Mouse (Mus musculus): ENCODE results near the gene Anxa5. TPM values are rescaled to one million over a fixed set of nuclear protein-coding genes. Genes with fewer than 3 reads are reported as not detected.

Gene Anxa5
- total and polyA plus RNA-seq, 3 experiments = 30.8 to 47.1 (median 43.4) TPM

GRCm38 (mm10) chr3:36511491-36511890 is 35.8 kb upstream of the Anxa5 start:
- no peak for TF ChIP-seq KAT2A (IDR thresholded peaks at IDR 0.05; ENCODE audit: insufficient replicate concordance, low read length)
- no peak for TF ChIP-seq SMC3 (IDR thresholded peaks at IDR 0.05; ENCODE audit: low read depth, low read length)
- no peak for TF ChIP-seq HCFC1 (IDR thresholded peaks at IDR 0.05; ENCODE audit: low read depth, low read length)
- no peak for TF ChIP-seq EP300 (IDR thresholded peaks at IDR 0.05; ENCODE audit: low read length)
- TF ChIP-seq RAD21 (IDR thresholded peaks at IDR 0.05; ENCODE audit: low read depth, low read length) = no peak
- no peak for TF ChIP-seq POLR2AphosphoS2 (IDR thresholded peaks at IDR 0.05; ENCODE audit: low read depth, low read length)
- no peak for TF ChIP-seq ZMIZ1 (IDR thresholded peaks at IDR 0.05; ENCODE audit: low read depth, low read length)
- TF ChIP-seq ETS1 (conservative IDR thresholded peaks at IDR 0.05; ENCODE audit: low read depth, low read length) = no peak
- TF ChIP-seq RCOR1 (conservative IDR thresholded peaks at IDR 0.05; ENCODE audit: low read depth, low read length) = no peak
- no peak for TF ChIP-seq BHLHE40 (IDR thresholded peaks at IDR 0.05; ENCODE audit: low read depth, low read length)
- TF ChIP-seq ELF1 (IDR thresholded peaks at IDR 0.05; ENCODE audit: low read depth, low read length) = no peak
- TF ChIP-seq MAZ (IDR thresholded peaks at IDR 0.05; ENCODE audit: low read depth, low read length) = no peak
- TF ChIP-seq PAX5 (IDR thresholded peaks at IDR 0.05; ENCODE audit: low read length) = no peak
- TF ChIP-seq CHD1 (IDR thresholded peaks at IDR 0.05; ENCODE audit: low read depth, low read length) = no peak
- no peak for TF ChIP-seq NRF1 (IDR thresholded peaks at IDR 0.05; ENCODE audit: low read depth, low read length)
- TF ChIP-seq MAFK (IDR thresholded peaks at IDR 0.05; ENCODE audit: insufficient replicate concordance, low read length) = no peak
- TF ChIP-seq UBTF (IDR thresholded peaks at IDR 0.05; ENCODE audit: low read depth, low read length) = no peak
- H3K79me2 ChIP-seq (replicated peaks; ENCODE audit: control insufficient read depth, extremely low read depth, insufficient read depth, poor library complexity, severe bottlenecking) = no peaks in the 10 kb centered on the region
- H3K9me3 ChIP-seq (replicated peaks; ENCODE audit: low read length) = no peaks in the 10 kb centered on the region
- H3K4me1 ChIP-seq (ENCODE audit: control insufficient read depth in 1 of 2, insufficient read depth in 2 of 2) = no peaks in the 10 kb centered on the region
- no peak overlapping the region for H3K27ac ChIP-seq (ENCODE audit: insufficient read depth, low read depth)
- in situ Hi-C loops (cut with MboI; ENCODE audit: low pct_ligation_motif_present, low pct_unique_long_range_greater_than_20kb, low sequenced_read_pairs) (no loop called here), dilution Hi-C loops (cut with MboI; ENCODE audit: extremely low pct_ligation_motif_present, extremely low pct_unique_long_range_greater_than_20kb, low sequenced_read_pairs) (no loop called here)
- no peaks in the 10 kb centered on the region for H3K36me3 ChIP-seq (replicated peaks in 1 of 2; ENCODE audit: control insufficient read depth in 1 of 2, insufficient read depth in 1 of 2, low read length in 1 of 2)
- DNase-seq (ENCODE audit: extremely low read depth) = no peak
- no peak overlapping the region for H3K9ac ChIP-seq (ENCODE audit: insufficient read depth, low read depth)
- no peak overlapping the region for H3K4me3 ChIP-seq (replicated peaks in 1 of 3; ENCODE audit: low read depth in 2 of 3, low read length in 2 of 3, poor library complexity in 1 of 3)
- no peaks in the 10 kb centered on the region for H3K27me3 ChIP-seq (replicated peaks)
- H3K4me2 ChIP-seq (ENCODE audit: insufficient read depth, low read depth, poor library complexity, severe bottlenecking) = no peak overlapping the region

DNA sequence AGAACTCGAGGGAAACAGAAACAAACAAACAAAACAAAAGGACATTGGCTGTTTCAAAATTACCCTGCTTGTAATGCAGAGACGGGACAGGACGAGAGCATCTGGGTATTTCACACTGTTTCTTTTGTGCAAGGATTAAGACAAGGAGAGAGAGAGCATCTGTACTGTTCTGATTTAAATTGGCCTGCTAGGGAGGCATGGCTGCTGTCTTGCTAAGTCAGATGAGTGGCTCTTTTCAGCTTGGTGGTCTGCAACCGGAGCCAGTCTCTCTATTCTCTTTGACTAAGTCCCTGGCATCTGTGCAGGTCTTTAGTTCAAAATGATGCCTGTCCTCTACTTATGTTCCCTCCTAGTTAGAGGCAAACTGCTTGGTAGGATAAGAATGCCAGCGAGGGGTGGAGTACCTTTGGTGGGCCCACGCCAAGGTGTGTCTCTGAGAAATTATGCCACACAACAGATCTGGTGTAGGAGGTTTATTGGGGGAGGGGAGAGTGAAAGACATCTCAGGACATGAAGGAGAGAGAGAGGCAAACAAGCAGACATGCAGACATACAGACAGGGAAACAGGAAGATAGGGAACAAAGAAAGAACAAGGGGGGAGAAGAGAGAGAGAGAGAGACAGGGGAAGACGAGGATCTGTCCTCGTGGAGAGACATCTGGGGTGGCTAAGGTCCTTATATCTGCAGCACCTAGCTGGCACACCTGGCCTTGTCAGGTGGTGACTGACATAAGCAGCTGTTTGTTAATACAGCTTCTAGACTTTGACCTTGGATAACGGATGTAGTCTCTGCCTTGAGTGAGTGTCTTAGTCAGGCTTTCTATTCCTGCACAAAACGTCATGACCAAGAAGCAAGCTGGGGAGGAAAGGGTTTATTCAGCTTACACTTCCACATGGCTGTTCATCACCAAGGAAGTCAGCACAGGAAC is 30.4 kb upstream of the Anxa5 start:
- no peak for DNase-seq (ENCODE audit: extremely low read depth)
- in situ Hi-C loops (cut with MboI; ENCODE audit: low pct_ligation_motif_present, low pct_unique_long_range_greater_than_20kb, low sequenced_read_pairs) = no loop called here
- H3K27me3 ChIP-seq (replicated peaks) = no peaks in the 10 kb centered on the region

More for the DNA sequence above, 30.4 kb upstream of the Anxa5 start:
- H3K9ac ChIP-seq (ENCODE audit: insufficient read depth, low read depth) = no peak overlapping the region
- no peak for TF ChIP-seq MEF2A (IDR thresholded peaks at IDR 0.05; ENCODE audit: borderline replicate concordance, low read depth, low read length)
- TF ChIP-seq HCFC1 (IDR thresholded peaks at IDR 0.05; ENCODE audit: low read depth, low read length) = no peak
- TF ChIP-seq KAT2A (IDR thresholded peaks at IDR 0.05; ENCODE audit: insufficient replicate concordance, low read length) = no peak
- TF ChIP-seq TCF12 (IDR thresholded peaks at IDR 0.05; ENCODE audit: low read depth, low read length) = no peak
- TF ChIP-seq IRF4 (IDR thresholded peaks at IDR 0.05; ENCODE audit: low read depth, low read length) = no peak
- TF ChIP-seq USF2 (conservative IDR thresholded peaks at IDR 0.05; ENCODE audit: low read depth, low read length) = no peak
- TF ChIP-seq PAX5 (IDR thresholded peaks at IDR 0.05; ENCODE audit: low read length) = no peak
- TF ChIP-seq POLR2AphosphoS2 (IDR thresholded peaks at IDR 0.05; ENCODE audit: low read depth, low read length) = no peak
- no peak for TF ChIP-seq ETS1 (conservative IDR thresholded peaks at IDR 0.05; ENCODE audit: low read depth, low read length)
- no peak for TF ChIP-seq SMC3 (IDR thresholded peaks at IDR 0.05; ENCODE audit: low read depth, low read length)
- no peak overlapping the region for H3K4me3 ChIP-seq (replicated peaks in 1 of 3; ENCODE audit: low read depth in 2 of 3, low read length in 2 of 3, poor library complexity in 1 of 3)
- no peak overlapping the region for H3K27ac ChIP-seq (ENCODE audit: insufficient read depth, low read depth)
- dilution Hi-C loops (cut with MboI; ENCODE audit: extremely low pct_ligation_motif_present, extremely low pct_unique_long_range_greater_than_20kb, low sequenced_read_pairs) = no loop called here
- H3K79me2 ChIP-seq (replicated peaks; ENCODE audit: control insufficient read depth, extremely low read depth, insufficient read depth, poor library complexity, severe bottlenecking) = no peaks in the 10 kb centered on the region
- no peak overlapping the region; the same call in 1 of the 2 replicates for H3K4me2 ChIP-seq (ENCODE audit: insufficient read depth, low read depth, poor library complexity, severe bottlenecking)
- H3K36me3 ChIP-seq (replicated peaks in 1 of 2; ENCODE audit: control insufficient read depth in 1 of 2, insufficient read depth in 1 of 2, low read length in 1 of 2) = no peaks in the 10 kb centered on the region
- H3K9me3 ChIP-seq (replicated peaks; ENCODE audit: low read length) = no peaks in the 10 kb centered on the region
- H3K4me1 ChIP-seq (ENCODE audit: control insufficient read depth in 1 of 2, insufficient read depth in 2 of 2) = peaks cover 0 to 3% of the 10 kb centered on the region in 2 experiments; a peak in 2 of 4 replicates
